Mouse (Mus musculus): Measurements from ENCODE around the gene Ttll11. TPM values are rescaled to one million over a fixed set of nuclear protein-coding genes. Genes with fewer than 3 reads are reported as not detected.

Gene Ttll11
- total RNA-seq, 2 experiments from 2014 or later: 2.5 to 2.9 TPM

DNA sequence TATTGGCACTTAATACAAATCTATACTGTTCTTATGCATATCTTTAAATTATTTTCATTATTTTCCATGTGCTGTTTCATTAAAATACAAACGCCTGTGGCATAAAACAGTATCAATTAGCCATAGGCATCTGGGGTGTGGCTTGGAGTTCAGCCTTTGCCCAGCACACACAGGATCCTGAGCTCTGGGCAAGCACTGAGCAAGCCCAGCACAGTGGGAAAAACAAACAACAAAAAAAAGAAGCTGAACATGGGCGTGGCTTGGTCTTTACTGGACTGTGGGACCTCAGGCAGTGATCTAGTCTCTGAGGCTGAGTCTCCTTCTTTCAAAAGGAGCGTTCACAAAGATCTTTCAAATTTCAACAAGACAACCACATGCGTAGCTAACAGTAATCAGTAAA is 116.4 kb downstream of the Ttll11 start:
- no peak for DNase-seq
- intact Hi-C loops (cut with DNase I; ENCODE audit: low total_unique reads): no loop called here

DNA sequence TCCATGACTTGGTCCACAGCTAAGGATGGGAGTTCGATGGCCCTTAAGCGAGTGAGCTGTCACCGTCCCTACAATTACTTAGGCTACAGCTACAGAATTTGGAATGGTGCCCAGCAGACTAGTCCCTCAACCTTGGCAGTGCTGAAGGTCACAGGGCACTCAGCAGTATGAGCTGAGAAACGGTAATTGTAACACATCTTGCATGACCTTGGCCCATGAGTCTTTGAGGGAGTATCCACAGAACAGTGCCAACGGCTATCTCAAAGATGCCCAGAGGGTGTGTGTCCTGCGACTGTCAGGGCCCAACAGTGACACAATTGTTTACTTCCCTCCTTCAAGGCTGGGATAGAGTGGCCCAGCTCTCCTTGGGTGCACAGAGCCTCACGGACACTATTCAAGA is 118.5 kb downstream of the Ttll11 start:
- intact Hi-C loops (cut with DNase I; ENCODE audit: low total_unique reads): no loop called here
- DNase-seq: no peak

DNA sequence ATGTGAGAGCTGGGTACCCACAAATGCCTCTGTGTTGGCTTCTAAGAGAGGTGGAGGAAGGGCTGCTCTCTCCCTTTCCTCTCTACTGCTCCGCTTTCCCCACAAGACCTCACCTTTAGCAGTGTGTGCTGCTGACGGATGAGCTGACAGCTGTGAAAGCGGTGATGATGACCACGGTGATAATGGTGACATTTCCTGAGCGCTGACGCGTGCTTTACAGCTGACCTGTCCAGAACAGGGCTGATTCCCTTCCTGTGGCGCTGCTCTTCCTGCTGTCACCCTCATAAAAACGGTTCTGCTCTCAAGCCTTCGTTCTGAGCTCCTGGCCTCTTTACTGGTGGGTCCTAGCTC is 119.3 kb downstream of the Ttll11 start:
- intact Hi-C loops (cut with DNase I; ENCODE audit: low total_unique reads): no loop called here
- no peak for DNase-seq

DNA sequence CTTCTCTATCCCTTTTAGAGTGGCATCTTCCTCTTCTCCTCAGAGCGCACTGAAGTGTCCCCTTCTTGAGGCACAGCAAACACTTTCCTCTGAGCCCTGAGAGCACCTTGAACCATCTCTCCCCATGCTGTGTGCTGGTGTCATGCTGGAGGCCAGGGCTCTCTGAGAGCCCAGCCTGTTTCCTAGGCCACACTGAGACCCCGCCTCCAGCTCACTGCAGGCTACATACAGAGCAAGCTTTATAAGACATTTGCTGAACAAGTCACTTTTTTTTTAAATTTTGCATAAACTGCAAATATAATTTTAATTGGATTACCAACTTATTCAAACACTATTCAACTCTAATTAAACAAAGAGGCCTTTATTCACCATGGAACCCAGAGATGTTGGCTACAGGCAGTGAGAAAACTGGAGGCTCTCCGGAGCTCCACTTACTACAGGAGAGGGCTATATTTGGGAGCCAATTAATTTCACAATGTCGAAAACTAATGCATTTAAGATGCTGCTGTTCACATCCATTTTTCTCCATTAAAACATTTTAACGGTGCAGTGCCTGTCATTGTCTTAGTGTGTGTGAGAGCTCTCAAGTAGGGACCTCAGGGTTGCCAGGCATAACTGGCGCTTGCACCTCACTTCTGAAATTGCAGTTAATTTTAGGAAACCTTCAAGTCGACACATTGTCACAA is 119.9 kb downstream of the Ttll11 start:
- intact Hi-C loops (cut with DNase I; ENCODE audit: low total_unique reads): no loop called here

DNA sequence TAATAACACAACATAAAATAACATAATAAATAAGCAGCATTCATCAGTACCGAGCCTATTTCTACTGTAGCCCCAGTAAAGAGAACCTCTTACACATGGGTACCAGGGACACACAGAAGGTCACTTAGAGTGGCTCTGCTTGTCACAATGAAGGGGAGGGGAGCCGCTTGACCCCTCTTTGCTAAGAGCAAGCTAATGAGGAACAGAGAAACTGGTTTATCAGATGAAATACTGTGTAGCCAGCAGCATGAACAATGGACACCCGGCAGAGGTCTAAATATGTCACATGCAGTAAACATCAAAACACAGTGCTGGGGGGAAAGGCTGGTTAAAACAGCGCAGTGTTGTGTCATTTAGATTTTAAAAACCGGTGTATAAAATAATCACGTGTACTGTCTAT is 121.4 kb downstream of the Ttll11 start:
- intact Hi-C loops (cut with DNase I; ENCODE audit: low total_unique reads): no loop called here

More for the DNA sequence above, 119.9 kb downstream of the Ttll11 start:
- DNase-seq: no peak

DNA sequence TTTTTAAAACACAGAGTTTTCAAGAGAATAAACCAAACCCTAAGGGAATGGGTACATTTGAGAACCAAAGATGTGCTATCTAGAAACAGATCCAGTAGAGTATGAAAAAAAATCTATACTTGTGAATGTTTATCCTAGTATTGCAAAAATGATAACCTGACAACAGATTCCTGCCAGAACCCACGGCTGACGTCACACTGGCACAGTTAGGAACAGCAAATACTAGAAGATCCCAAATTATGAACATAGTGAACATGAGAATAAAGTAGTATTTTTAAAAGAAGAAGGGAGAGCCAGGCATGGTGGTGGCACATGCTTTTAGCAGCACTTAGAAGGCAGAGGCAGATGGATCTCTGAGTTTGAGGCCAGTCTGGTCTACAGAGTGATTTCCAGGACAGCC is 122.8 kb downstream of the Ttll11 start:
- intact Hi-C loops (cut with DNase I; ENCODE audit: low total_unique reads): no loop called here
- DNase-seq: no peak

More for the DNA sequence above, 121.4 kb downstream of the Ttll11 start:
- no peak for DNase-seq

DNA sequence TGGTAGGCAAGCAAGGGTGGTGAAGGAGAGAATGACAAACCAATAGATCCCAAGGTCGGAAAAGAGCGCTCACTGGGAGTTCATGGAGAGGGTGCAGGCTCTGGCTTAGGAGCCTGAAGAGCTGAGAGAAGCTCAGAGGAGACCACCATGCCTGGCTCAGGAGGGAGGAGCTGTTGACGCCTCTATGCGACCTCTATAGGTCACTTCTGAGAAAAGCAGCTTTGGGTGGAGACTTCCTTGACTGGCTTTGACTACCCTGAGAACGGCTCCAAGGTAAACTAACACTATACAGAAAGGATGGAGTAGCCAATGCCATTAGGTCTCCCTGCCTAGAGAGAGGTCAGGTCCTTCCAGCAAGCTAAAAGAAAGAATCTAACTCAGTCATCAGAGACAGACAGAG is 124.8 kb downstream of the Ttll11 start:
- intact Hi-C loops (cut with DNase I; ENCODE audit: low total_unique reads): no loop called here
- DNase-seq: no peak

DNA sequence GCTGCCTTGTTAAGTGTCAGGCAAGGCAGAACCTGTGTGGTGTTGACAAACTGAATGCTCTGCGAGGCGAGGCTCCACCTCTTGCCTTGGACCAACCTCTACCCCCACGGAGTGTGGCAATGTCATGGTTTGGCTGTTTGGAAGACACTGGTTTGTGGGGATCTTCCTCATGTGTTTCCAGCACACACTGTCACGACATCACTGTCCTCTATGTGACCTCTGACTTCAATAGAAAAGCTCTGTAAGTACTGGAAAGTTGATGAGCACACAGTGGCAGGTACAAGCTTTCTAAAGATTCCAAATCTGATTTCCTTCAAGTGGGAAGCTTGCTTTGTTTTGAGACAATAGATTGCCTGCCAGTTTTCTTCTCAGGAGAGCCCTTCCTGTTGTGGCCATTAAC is 126.7 kb downstream of the Ttll11 start:
- intact Hi-C loops (cut with DNase I; ENCODE audit: low total_unique reads): no loop called here
- no peak for DNase-seq

DNA sequence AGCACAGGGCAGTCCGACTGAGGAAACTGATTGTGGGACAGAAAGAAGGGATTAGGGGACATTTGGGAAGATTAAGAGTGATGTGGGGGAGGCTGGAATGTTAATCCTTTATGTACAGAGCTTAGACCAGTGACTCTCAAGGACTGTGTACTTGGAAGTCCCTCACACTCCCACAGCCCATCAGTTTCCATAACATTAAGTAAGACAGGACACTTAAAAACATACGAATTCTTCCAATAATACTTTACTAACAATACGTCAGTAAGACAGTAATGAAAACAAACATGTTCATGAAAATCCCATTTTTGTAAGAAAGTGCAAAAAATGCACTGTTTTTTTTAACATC is 127.6 kb downstream of the Ttll11 start:
- intact Hi-C loops (cut with DNase I; ENCODE audit: low total_unique reads): no loop called here
- DNase-seq: no peak

DNA sequence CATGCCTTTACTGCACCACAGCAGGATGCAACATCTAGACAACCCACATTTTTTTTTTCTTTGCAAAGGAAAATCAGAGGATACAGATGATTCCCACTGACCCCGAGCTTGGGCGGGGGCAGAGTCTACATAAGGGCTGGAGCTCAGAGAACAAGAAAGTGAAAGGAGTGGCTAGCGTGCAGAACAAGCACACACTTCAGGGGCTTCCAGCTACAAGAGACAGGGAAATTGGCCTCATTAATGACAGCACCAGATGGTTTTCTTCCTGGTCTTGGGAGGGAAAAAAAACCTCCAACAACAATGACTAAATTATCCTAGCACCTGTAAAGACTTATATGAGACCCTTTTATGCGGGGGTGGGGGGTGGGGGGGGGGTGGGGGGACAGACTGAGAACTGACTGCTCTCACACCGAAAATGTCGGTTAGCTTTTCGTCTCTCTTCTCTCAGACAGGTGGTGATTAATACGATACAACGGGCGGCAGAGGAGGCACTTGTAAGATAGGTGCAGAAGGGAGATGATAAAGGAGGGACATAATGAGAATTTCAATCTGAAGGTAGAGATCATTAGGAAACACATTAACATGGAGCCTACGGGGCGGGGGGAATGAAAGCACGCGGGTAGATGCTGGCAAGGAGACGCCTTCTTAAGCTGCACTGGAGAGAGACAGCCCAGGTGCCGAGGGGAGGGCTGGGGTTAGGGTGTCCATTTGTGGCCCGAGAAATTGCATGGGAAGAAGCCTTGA is 128.1 kb downstream of the Ttll11 start:
- intact Hi-C loops (cut with DNase I; ENCODE audit: low total_unique reads): no loop called here
- no peak for DNase-seq

DNA sequence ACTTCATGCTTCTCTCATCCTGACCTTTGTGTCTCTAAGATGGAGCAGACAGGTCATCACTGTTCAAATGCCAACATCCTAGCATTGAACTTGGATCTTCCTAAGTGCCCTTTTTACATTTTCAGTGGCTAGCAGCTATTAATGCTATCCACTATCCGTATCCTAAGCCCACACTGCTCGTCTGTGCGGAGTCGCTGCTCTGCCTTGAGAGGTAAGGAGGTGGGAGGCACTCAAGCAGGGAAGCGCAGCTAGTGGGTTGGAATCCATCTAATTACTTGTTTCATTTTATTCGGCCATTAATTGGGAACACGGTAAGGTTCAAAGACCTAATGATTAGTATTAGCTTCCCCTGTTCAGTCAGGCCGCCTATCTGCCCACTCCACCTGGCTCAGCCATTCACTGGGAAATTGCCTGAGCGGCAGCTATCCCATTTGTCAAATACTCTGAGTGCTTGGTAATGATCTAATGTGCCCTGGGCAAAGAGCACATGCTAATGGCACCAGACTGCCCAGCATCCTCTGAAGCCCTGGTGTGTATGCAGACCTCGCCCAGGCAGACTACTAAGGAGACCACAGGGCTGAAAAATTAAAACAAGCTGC is 130.0 kb downstream of the Ttll11 start:
- DNase-seq: no peak
- intact Hi-C loops (cut with DNase I; ENCODE audit: low total_unique reads): no loop called here

DNA sequence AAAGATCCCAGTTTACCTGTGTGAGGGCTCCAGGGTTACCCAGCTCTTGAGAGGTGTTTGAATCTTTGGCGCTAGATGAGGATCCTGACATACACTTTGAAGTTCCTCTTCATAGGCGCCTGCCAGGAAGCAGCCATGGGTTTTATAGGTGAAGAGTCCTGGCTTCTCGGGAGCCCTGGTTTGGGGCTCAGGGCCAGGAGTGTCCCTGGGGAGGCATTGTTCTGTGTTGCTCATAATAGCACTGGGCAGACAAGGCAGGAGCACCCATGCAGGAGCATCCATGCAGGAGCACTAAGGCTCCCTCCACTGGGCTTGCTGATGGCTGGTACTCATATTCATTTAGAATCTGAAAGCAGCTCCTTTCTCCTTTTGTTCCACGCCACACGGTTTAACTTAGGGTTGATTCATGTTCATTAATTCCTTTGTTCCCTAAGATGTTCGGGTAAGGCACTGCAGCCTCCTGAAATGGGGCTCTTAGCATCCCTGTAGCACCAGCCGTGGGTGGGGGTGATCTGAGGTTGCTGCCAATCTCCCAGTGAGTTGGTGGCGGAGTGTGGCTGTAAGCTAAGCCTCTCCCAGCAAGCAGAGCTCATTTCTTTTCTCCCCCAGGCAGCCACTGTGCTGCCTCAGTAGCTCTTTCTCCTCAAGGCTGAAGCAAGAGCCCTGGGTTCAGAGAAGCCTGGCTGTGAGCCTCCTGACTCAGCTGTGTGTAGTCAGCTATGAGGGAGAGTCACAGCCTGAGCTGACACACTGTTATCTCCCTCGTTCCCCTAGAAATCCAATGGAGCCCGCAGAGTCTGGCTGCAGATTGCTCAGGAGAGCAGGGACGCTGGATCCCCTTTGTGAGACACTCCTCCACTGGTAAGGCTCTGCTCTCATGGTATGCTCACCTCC is 133.9 kb downstream of the Ttll11 start:
- no peak for DNase-seq
- intact Hi-C loops (cut with DNase I; ENCODE audit: low total_unique reads): no loop called here

DNA sequence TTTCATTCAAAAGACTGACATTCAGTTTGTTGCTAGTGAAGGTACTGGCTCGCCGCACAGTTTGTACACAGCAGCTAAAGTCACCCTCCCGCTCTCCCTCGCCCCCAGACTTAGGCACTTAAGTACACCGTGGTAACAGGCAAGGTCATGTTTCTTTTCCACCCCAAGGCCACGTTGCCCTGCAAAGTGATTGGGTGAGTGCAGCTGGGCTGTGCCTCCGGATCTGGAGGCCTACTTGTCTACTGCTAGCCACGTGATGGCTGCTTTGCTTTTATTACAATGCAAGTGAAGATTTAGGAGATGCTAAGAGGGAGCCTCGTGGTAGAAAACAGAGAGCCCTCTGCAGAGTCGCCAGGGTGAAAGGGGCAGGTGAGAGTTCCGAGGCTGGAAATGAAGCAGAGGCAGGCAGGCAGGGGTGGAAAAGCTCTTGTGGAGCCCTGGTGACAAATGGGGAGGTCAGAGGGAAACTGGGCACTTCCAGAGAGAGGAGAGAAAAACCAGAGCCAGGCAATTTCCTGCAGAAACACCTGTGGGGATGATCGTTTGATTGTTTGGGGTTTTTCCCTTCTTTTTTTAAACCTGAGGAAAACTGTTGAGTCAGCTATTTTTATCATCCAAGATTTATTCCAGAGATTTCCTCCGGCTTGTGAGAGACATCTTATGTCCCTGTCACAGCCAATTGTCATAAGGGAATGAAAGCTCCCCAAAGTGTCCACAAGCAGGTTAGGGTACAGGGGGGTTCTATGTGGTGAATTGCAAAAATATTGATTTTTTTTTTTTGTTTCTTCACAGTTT is 135.6 kb downstream of the Ttll11 start:
- no peak for DNase-seq
- intact Hi-C loops (cut with DNase I; ENCODE audit: low total_unique reads): no loop called here

DNA sequence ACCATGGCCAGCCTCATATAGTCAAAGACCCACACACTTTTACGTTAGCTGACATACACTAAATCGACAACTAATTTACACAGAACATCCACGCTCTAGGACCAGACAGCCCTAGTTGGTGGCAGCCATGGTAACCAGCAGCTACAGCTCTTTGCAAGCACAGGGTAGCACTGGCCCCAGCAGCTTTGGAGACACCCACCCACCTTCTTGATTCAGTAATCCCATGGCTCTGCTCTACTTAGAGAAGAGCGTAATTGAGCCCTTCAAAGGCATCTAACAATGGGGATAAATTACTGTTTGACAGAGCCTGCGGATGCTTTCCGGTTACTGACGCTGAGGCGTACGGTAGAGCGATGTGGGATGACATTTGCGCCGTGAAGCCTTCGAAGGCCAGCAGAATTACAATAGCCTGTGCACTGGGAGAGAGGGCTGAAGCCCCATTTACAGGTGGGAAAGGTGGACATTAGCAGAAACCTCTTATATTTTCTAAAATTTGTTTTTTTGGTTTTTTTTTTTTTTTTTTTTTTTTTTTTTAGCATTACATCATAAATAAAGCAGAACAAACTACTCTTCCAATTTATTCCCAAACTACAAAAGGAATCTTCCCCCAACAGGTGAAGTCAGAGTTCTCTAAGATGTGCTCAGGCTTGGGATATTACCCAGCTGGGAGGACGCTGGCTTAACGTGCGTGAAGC is 136.8 kb downstream of the Ttll11 start:
- intact Hi-C loops (cut with DNase I; ENCODE audit: low total_unique reads): no loop called here
- DNase-seq: no peak

DNA sequence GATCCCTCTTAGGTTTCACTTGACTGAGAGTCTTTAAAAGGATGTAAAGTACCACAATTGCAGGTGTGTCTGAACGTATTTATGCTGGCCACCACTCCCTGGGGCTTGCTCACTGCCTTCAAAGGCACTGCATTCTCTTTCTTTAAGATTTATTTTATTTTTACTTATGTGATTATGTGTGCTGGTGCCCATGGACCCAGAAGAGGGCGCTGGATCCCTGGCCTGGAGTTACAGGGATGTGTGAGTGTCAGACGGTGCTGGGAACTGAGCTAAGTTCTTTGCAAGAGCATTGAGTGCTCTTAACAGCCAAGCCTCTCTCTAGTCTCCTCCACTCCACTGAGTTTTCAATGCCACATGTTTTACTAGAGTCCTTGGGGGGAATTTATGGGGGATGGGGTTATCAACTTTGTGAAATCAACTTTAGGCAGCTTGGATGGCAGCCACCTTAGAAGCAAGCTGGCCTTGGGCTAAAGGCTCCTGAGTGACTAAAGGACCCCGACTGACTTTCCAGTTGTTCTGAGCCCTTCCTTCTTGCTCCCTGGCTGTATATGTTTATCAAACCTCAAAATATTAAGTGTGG is 137.8 kb downstream of the Ttll11 start:
- intact Hi-C loops (cut with DNase I; ENCODE audit: low total_unique reads): no loop called here
- no peak for DNase-seq

DNA sequence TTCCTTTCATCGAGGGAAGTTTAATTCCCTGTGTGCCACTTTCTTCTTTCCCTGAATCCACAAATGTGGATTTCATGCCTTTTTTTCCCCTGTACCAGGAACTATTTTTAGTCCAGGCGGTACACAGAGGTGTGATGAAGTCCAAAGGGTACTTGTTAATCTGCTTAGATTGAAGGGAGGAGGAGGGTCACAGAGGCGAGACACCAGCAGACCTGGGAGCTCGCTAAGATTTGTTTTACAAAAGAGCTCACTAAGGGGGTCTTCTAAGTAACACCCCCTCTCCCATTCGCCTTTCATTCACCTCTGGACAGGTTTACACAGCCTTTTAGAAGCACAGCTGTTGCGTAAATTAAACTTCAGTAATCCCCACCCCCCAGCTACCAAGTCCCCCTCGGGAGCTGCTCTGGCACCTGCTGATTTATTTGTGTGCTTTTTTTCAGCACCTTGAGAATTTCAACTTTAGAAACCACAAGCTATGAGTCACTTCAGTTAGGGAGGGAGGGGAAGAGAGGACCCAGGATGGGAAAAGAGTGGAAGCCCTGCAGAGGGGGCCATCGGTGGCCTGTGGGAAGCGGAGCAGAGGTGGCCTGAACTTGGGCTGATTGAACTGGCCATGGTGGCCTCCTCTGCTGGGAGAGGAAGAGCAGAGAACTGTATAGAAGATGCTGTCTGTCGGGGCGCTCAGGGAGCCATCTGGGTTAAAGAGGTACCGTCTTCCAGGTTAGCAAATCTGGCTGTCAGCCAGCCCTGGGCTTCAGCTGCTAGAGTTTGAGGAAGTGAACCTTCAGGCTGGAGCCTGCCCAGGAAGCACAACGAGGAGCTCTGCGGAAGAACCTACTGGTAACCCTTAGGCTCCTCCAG is 138.5 kb downstream of the Ttll11 start:
- intact Hi-C loops (cut with DNase I; ENCODE audit: low total_unique reads): no loop called here
- peak; percentile 12 for DNase-seq

DNA sequence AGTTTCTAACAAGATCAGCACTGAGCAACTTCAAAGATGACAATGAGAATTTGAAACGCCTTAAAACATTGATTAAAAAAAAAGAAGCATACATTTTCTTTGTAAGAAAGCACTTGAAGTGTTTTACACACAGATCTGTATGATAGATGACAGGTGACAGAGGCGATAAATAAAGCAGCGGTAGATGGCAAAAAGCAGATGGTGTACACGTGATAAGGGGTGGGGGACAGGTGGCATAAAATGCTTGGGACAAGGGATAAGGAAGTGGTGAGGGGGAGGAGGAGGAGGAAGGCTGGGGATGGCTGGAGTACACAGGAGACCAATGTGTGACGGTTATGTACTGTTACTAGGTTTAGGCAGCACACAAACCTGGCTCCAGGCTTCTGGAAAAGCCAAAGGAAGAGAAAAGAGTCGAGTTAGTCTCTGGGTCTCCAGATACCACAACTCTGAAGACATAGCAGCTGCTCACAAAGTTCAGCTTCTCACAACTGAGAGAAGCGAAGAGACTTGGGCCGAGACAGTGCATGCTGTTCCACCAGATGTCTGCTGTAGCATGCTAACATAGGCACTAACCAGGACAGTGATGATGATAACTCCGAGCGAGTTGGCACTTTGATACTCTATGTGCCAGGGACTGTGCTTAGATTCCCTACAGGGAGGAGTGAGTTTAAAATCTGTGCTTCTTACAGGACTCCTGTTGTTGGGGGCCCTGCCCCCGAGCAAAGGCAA is 140.8 kb downstream of the Ttll11 start:
- no peak for DNase-seq
- intact Hi-C loops (cut with DNase I; ENCODE audit: low total_unique reads): no loop called here
